Mouse (Mus musculus) liver, adult 2 months (tissue): ENCODE results near the gene Agpat1.
A peak's percentile ranks its signal among the peaks of the same experiment; 100 is the strongest.

Experiments used
- CTCF ChIP-seq: fragments of 200-500 bp; IDR thresholded peaks from 2 replicates; pipeline ENCODE4 v1.5.1; 2011; ENCODE audit warnings: low read depth, low read length, control low read depth
- POLR2A ChIP-seq: fragments of 200-500 bp; IDR thresholded peaks from 2 replicates; pipeline ENCODE4 v1.6.1; 2011; ENCODE audit warnings: low read length, control low read depth; ENCODE audit not compliant: insufficient read depth; ENCODE audit errors: extremely low read depth

DNA sequence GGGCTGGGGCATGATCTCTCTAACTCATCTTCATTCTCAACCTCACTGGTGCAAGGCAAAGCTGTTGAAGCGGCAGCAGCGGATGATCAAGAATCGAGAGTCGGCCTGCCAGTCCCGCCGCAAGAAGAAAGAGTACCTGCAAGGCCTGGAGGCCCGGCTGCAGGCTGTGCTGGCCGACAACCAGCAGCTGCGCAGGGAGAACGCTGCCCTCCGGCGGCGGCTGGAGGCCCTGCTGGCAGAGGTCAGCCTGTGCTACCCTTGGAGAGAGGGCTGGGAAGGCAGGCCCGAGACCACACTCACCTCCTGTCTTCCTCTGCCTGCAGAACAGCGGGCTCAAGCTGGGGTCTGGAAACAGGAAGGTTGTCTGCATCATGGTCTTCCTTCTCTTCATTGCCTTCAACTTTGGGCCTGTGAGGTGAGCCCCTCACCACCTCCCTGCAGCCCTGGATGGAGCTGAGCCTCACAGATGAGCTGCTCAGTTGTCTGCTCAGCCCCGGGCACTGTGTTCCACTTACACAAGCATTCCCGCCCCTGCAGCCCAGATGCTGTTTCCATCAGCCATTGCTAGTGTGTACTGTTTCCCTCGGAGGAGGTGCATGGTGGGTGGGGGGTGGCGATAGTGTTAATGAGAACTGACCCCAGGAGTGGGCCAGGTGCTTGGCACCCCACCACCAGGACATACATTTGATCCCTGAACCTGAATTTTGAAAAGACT is 47.6 kb downstream of the Agpat1 start:
- TF ChIP-seq CTCF, result peak; percentile 66
- no peak for TF ChIP-seq POLR2A
